Mouse (Mus musculus): ENCODE data around the gene Dcun1d5. TPM values are rescaled to one million over a fixed set of nuclear protein-coding genes. Genes with fewer than 3 reads are reported as not detected.

Gene Dcun1d5
- total RNA-seq, 2 experiments from 2014 or later: 62.1 to 63.8 TPM

Other genes starting within 250 kb of the Dcun1d5 start
- 1 to 10 TPM; 1.6 to 2.4 TPM for gene Dync2h1, start 74 bp upstream of the Dcun1d5 start, total RNA-seq (2021)
- under 1 TPM; 0.22 to 0.57 TPM for gene Mmp13, start 88.0 kb downstream of the Dcun1d5 start, total RNA-seq (2021)
- 1 to 10 TPM in 1 of 2 experiments, under 1 TPM in 1; 0.46 to 1.2 TPM for gene Mmp12, start 159.9 kb downstream of the Dcun1d5 start, total RNA-seq (2021)
- gene Mmp1b, start 203.5 kb downstream of the Dcun1d5 start, total RNA-seq (2021): not detected

Data from heart, postnatal 36 days (tissue).